Mouse (Mus musculus): Measurements from ENCODE around the gene Actl6b.

Gene Actl6b

GRCm38 (mm10) chr5:137553411-137553837 is at the start of gene Actl6b:
Actl6b (plus strand) TSS chr5:137553517.
- DNase-seq (ENCODE audit: low read depth, low spot score): peak; percentile 83

- DNase-seq (ENCODE audit: low read depth, low spot score): no peak
Measured at GRCm38 (mm10) chr5:137504041-137504440, 49.3 kb upstream of the Actl6b start.

- peak; percentile 73 for DNase-seq (ENCODE audit: low read depth, low spot score)
Measured at GRCm38 (mm10) chr5:137510014-137510501, 43.3 kb upstream of the Actl6b start.

- no peak for DNase-seq (ENCODE audit: low read depth, low spot score)
Measured at GRCm38 (mm10) chr5:137510573-137511390, 42.5 kb upstream of the Actl6b start.

GRCm38 (mm10) chr5:137511706-137512105 is 41.6 kb upstream of the Actl6b start:
- no peak for DNase-seq (ENCODE audit: low read depth, low spot score)

- peak; percentile 58 for DNase-seq (ENCODE audit: low read depth, low spot score)
Measured at GRCm38 (mm10) chr5:137512847-137513794, 40.2 kb upstream of the Actl6b start.

GRCm38 (mm10) chr5:137513951-137514721 is 39.2 kb upstream of the Actl6b start:
- no peak for DNase-seq (ENCODE audit: low read depth, low spot score)

GRCm38 (mm10) chr5:137514811-137515210 is 38.5 kb upstream of the Actl6b start:
- no peak for DNase-seq (ENCODE audit: low read depth, low spot score)

- peak; percentile 34 for DNase-seq (ENCODE audit: low read depth, low spot score)
Measured at GRCm38 (mm10) chr5:137518436-137518835, 34.9 kb upstream of the Actl6b start, which contains the start of gene Gigyf1. Gigyf1 (plus strand) TSS chr5:137518548.

- no peak for DNase-seq (ENCODE audit: low read depth, low spot score)
Measured at GRCm38 (mm10) chr5:137519691-137520550, 33.4 kb upstream of the Actl6b start.

GRCm38 (mm10) chr5:137521861-137522260 is 31.5 kb upstream of the Actl6b start:
- no peak for DNase-seq (ENCODE audit: low read depth, low spot score)

- no peak for DNase-seq (ENCODE audit: low read depth, low spot score)
Measured at GRCm38 (mm10) chr5:137522711-137523110, 30.6 kb upstream of the Actl6b start.

GRCm38 (mm10) chr5:137523396-137524250 is 29.7 kb upstream of the Actl6b start:
- DNase-seq (ENCODE audit: low read depth, low spot score): no peak

- no peak for DNase-seq (ENCODE audit: low read depth, low spot score)
Measured at GRCm38 (mm10) chr5:137524251-137524515, 29.1 kb upstream of the Actl6b start.

- DNase-seq (ENCODE audit: low read depth, low spot score): no peak
Measured at GRCm38 (mm10) chr5:137524671-137525070, 28.6 kb upstream of the Actl6b start.

- DNase-seq (ENCODE audit: low read depth, low spot score): no peak
Measured at GRCm38 (mm10) chr5:137525511-137525910, 27.8 kb upstream of the Actl6b start.

GRCm38 (mm10) chr5:137526192-137526936 is 27.0 kb upstream of the Actl6b start:
- no peak for DNase-seq (ENCODE audit: low read depth, low spot score)

- no peak for DNase-seq (ENCODE audit: low read depth, low spot score)
Measured at GRCm38 (mm10) chr5:137527413-137527812, 25.9 kb upstream of the Actl6b start.
